Mouse (Mus musculus): ENCODE measurements around the gene Slc2a4.

- TF ChIP-seq CTCF (IDR thresholded peaks at IDR 0.05; ENCODE audit: low read depth), result no peak
- peak; percentile 94 for TF ChIP-seq EP300 (IDR thresholded peaks at IDR 0.05; ENCODE audit: low read depth)
These were observed 32.0 kb downstream of the Slc2a4 start for GRCm38 (mm10) chr11:69915667-69916627.
